Mouse (Mus musculus) hindbrain, embryonic 10.5 days (tissue): Measurements from ENCODE around the gene Magi2. TPM values are rescaled to one million over a fixed set of nuclear protein-coding genes. Genes with fewer than 3 reads are reported as not detected.

Experiments used
- DNase-seq: peaks from one replicate; pipeline ENCODE4 v3.0.0-alpha.2; 2017; ENCODE audit warnings: low spot score
- H3K27ac ChIP-seq: fragments of 300-500 bp; sonication (generic); 2 replicates; pipeline ENCODE4 v1.5.1; 2016; ENCODE audit warnings: mild to moderate bottlenecking, moderate library complexity
- H3K27me3 ChIP-seq: fragments of 300-500 bp; sonication (generic); 2 replicates; pipeline ENCODE4 v1.6.1; 2016; ENCODE audit warnings: mild to moderate bottlenecking; ENCODE audit not compliant: poor library complexity, insufficient read depth, severe bottlenecking
- H3K36me3 ChIP-seq: fragments of 300-500 bp; sonication (generic); 2 replicates; pipeline ENCODE4 v1.6.1; 2016; ENCODE audit warnings: mild to moderate bottlenecking, moderate library complexity
- H3K4me1 ChIP-seq: fragments of 300-500 bp; sonication (generic); replicated peaks from 2 replicates; pipeline ENCODE4 v1.6.1; 2016; ENCODE audit warnings: mild to moderate bottlenecking
- H3K4me3 ChIP-seq: fragments of 300-500 bp; sonication (generic); 2 replicates; pipeline ENCODE4 v1.5.1; 2016; ENCODE audit warnings: mild to moderate bottlenecking, moderate library complexity
- H3K9me3 ChIP-seq: fragments of 300-500 bp; sonication (generic); 2 replicates; pipeline ENCODE4 v1.6.1; 2016; ENCODE audit warnings: mild to moderate bottlenecking, moderate library complexity
- WGBS: fragments of 180-500 bp; shearing (Covaris S2); methylation state at CpG from one replicate; pipeline ENCODE4 v1.1.7; 2016; 5-methylcytosine and 5-hydroxymethylcytosine counted together
- polyA plus RNA-seq: library from polyadenylated mRNA; unstranded; fragments of >200 nt; fragmentation: Nextera tagmentation; extraction: Ambion mirVana; gene quantifications from 2 replicates; pipeline ENCODE4 v1.2.1, GENCODE M21; 2016

Magi2 gene
- polyA plus RNA-seq, 1 experiment from 2014 or later: 9.9 TPM

DNA sequence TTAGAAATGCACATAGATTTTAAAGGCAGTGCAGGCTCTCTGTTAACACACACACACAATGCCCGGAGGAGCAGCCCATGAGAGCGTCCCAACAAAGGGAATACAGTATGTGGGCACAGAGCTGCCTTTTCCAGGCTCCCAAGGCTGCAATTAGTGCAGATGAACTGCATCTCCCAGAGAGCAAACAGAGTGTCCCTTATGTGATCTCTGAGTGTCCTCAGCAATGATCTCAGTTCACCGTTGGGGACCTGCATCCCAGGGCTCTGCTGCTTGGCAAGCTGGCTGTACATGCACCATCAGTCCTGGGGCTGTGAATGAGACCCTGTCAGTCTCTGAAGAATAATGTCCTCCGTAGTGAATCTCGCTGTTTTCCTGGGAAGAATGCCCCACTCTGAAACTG, 969.9 kb downstream of the Magi2 start:
- WGBS: 61% methylated on average over 5 of the region's 5 CpGs
- DNase-seq: peak; percentile 2
- no peaks in the 10 kb centered on the region for H3K27me3 ChIP-seq
- 0 out of 2 replicates have a peak, but pooled peaks cover 4% of the 10 kb centered on the region for H3K4me1 ChIP-seq
- no peaks in the 10 kb centered on the region for H3K9me3 ChIP-seq
- H3K36me3 ChIP-seq: no peaks in the 10 kb centered on the region
- H3K4me3 ChIP-seq: no peak overlapping the region
- H3K27ac ChIP-seq: 0 out of 2 replicates have a peak overlapping the region, but pooled peaks have one; percentile 5

DNA sequence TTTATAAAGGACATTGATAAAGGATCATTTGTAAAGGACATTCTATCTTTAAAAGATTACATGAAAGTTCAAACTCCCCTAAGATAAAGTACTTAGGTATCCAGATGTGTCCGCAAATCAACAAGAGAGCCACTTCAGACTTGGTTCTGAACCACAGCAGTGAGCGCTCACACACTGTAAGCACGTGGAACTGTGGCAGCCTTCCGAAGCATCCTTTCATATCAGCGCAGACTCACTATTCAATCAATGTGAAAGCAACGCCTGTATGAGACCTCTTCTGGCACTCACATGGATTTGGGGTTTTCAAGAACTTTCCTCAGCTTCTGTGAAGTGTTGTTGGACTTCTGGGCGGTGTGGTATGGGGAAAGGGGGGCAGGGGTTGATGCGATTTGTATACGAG, 970.6 kb downstream of the Magi2 start:
- no peak overlapping the region for H3K4me3 ChIP-seq
- H3K36me3 ChIP-seq: no peaks in the 10 kb centered on the region
- DNase-seq: no peak
- 89% methylated on average over 9 of the region's 9 CpGs for WGBS
- no peak overlapping the region for H3K27ac ChIP-seq
- no peaks in the 10 kb centered on the region for H3K9me3 ChIP-seq
- no peaks in the 10 kb centered on the region for H3K27me3 ChIP-seq
- H3K4me1 ChIP-seq: 0 out of 2 replicates have a peak, but pooled peaks cover 4% of the 10 kb centered on the region

DNA sequence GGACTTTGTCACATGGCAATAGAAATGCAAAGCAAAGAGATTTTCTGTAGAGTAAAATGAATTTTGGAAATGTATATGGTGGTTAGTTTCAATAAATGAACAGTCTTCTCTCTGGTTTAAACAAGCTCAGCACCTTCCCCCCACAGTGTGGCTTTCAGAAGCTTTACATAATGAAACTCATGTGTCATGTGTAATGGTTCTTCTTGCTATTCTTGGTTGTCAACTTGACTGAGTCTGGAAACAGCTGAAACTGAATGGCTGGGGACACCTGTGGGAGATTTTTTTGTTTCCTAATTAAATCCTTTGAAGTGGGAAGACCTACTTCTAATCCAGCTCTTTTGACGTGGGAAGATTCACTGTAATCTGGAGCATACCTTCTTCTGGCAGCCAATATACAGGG, 974.5 kb downstream of the Magi2 start:
- H3K27ac ChIP-seq: no peak overlapping the region

DNA sequence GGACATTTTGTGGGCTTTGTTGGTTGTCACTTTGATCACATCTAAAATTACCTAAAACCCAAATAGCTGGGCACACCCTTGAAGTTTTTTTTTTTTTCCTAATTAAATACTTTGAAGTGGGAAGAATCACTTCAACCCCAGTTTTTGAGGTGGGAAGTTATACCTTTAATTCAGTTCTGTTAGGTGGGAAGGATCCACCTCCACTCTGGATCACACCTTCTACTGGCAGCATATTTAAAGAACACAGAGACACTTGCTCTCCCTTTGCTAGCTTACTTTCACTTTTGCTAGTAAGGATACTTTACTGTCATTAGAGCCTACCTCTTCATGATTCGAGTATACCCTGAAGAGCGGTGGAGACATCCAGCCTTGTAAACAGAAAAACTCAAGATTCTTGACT, 981.3 kb downstream of the Magi2 start:
- no peaks in the 10 kb centered on the region for H3K36me3 ChIP-seq

More for the DNA sequence above, 974.5 kb downstream of the Magi2 start:
- WGBS: 78% methylated on average over 1 of the region's 1 CpGs
- H3K4me3 ChIP-seq: no peak overlapping the region
- 0 out of 2 replicates have a peak, but pooled peaks cover 4% of the 10 kb centered on the region for H3K4me1 ChIP-seq
- H3K9me3 ChIP-seq: no peaks in the 10 kb centered on the region
- no peaks in the 10 kb centered on the region for H3K27me3 ChIP-seq
- H3K36me3 ChIP-seq: no peaks in the 10 kb centered on the region
- DNase-seq: no peak

DNA sequence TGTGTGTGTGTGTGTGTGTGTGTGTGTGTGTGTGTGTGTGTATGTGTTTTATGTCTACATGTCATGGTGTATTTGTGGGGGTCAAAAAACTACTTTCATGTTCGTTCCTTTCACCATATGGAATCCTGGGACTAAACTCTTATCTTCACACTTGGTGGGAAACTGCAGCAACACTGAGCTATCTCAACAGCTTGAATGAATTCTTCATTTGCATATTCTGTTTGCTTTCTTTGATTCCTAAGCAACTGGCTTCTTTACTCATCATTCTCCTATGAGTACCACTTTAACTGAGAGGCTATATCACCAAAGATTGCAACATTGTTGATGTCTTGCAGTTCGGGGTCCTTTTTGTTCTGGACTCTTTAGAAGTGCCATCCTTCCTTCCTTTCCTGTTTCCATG, 986.5 kb downstream of the Magi2 start:
- H3K9me3 ChIP-seq: no peaks in the 10 kb centered on the region
- DNase-seq: no peak

More for the DNA sequence above, 981.3 kb downstream of the Magi2 start:
- Histone ChIP-seq H3K4me1 (no peaks in the 10 kb centered on the region), H3K9me3 (no peaks in the 10 kb centered on the region), H3K4me3 (no peak overlapping the region), H3K27ac (no peak overlapping the region), H3K27me3 (no peaks in the 10 kb centered on the region)
- WGBS: 95% methylated on average over 2 of the region's 2 CpGs
- DNase-seq: no peak

DNA sequence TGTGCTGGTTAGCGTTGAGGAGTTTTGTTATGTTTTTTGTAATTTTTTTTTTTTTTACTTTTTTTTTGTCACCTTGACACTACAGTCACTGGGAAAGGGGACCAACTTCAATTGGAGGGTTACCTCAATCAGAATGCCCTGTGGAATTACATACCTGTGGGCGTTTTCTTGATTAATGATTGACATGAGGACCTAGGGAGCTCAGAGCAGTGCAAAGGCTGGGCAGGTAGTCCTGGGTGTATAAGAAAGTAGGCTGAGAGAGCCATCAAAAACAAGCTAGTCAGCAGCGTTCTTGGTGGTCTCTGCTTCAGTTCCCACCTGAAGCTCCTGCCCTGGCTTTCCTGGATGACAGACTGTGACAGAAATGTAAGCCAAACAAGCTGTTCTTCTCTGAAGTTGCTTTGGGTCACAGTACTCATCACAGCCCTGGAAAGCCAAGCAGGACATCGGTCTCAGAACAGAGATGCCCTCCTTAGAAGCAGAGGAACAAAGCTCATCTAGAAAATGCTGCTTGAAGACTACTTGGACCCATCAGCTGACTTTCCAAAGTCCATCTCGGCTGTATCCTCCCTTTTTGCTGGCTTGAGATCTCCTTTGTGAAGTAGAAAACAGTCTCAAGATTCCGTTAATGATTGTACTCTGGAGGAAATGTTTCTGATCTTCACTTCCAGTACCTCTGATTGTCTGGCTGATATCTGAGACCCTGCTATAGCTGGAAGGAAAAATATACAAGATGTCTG, 999.8 kb downstream of the Magi2 start:
- 89% methylated on average over 6 of the region's 6 CpGs for WGBS

More for the DNA sequence above, 986.5 kb downstream of the Magi2 start:
- 60% methylated on average over 2 of the region's 2 CpGs for WGBS
- no peaks in the 10 kb centered on the region for H3K27me3 ChIP-seq
- no peaks in the 10 kb centered on the region for H3K4me1 ChIP-seq
- no peaks in the 10 kb centered on the region for H3K36me3 ChIP-seq
- H3K27ac ChIP-seq: no peak overlapping the region
- no peak overlapping the region for H3K4me3 ChIP-seq

DNA sequence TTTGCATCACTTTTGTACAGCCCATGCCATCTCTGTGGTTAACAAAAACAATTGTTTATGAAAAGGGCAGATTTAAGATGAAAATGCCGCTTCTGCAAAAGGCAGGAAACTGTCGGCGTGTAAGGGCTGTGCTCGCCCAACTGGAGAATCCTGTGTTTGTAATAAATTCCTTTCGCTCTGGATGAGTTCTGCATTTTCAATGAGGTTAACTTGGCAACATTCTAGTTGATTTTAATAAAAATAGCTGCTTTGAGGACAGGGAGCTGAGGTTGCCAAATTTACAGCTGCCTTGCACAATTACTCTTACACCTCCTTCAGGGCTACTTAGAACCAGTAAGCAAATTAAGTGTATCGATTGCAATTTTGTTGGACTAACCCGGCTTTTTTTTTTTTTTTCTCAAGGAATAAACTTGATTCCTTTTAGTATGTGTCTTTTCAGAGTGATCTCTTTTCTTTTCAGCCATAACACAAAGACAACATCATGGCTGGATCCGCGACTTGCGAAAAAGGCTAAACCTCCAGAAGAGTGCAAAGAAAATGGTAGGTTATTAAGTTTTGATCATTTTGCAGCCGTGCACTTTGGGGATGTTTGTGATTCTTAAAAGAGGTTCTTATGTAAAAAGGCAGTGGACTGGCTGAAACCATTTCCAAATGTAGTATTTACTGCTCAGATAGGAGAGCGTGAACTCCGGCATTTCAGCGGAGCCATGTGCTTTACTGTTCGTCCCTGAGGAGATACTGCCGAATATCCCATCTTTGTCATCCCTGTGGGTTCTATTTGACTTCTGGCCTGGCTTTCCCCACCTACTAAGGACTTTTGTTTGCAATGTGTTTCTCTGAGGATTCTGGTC, 1001.3 kb downstream of the Magi2 start:
- no peaks in the 10 kb centered on the region for H3K27me3 ChIP-seq
- 75% methylated on average over 16 of the region's 16 CpGs for WGBS
- no peaks in the 10 kb centered on the region for H3K36me3 ChIP-seq
- H3K9me3 ChIP-seq: no peaks in the 10 kb centered on the region
- no peak for DNase-seq
- peak overlapping the region; percentile 56; the same call in 1 of the 2 replicates for H3K27ac ChIP-seq
- peaks cover 8% of the 10 kb centered on the region; the same call in 1 of the 2 replicates for H3K4me1 ChIP-seq
- peak overlapping the region; percentile 6; the same call in 1 of the 2 replicates for H3K4me3 ChIP-seq

More for the DNA sequence above, 999.8 kb downstream of the Magi2 start:
- Histone ChIP-seq H3K27me3 (no peaks in the 10 kb centered on the region), H3K4me1 (peaks cover 8% of the 10 kb centered on the region; the same call in 1 of the 2 replicates), H3K4me3 (no peak overlapping the region), H3K36me3 (no peaks in the 10 kb centered on the region), H3K27ac (no peak overlapping the region), H3K9me3 (no peaks in the 10 kb centered on the region)
- no peak for DNase-seq

DNA sequence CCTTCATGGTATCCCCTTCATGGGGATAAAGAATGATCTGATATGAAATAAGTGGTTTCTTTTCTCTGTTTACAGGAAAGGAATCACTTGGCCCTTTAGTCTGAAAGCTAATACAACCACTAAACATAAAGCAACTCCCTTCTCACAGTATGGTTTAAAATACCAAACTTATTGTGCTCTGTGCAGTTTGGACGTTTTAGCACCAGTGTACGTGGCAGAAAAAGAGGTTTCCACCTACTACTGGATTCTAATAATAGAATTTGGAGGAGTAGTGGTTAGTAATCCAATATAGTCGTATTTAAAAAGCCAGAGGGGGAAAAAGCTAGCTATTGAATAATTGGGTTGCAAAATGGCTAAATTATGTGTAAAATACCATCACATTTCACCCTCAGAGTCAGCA, 1005.1 kb downstream of the Magi2 start:
- H3K36me3 ChIP-seq: no peaks in the 10 kb centered on the region
- WGBS: 79% methylated on average over 3 of the region's 3 CpGs

DNA sequence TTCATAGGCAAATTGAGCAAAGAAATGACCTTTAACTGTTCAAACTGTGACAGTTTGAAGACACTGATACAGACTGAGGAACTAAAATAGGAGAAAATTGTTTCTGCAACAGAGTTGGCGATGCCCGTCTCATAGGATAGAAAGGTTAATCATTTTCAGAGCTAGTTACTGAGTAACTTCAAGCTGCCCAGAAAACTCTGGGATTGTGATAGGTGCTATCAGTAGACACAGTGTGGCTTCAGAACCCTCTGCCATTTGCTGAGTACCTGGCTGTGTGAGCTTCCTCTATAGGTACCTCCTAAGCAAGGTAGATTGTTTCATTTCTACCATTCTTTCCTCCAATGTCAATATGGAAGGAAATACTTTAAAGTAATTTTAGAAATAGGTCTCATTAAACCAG, 1014.7 kb downstream of the Magi2 start:
- H3K27me3 ChIP-seq: no peaks in the 10 kb centered on the region
- no peak overlapping the region for H3K4me3 ChIP-seq
- H3K36me3 ChIP-seq: no peaks in the 10 kb centered on the region
- no peaks in the 10 kb centered on the region for H3K9me3 ChIP-seq
- 88% methylated on average over 2 of the region's 2 CpGs for WGBS
- no peak overlapping the region for H3K27ac ChIP-seq
- no peaks in the 10 kb centered on the region for H3K4me1 ChIP-seq
- no peak for DNase-seq

More for the DNA sequence above, 1005.1 kb downstream of the Magi2 start:
- Histone ChIP-seq H3K27ac (no peak overlapping the region), H3K4me3 (no peak overlapping the region), H3K4me1 (peaks cover 8% of the 10 kb centered on the region; the same call in 1 of the 2 replicates), H3K27me3 (no peaks in the 10 kb centered on the region), H3K9me3 (no peaks in the 10 kb centered on the region)
- DNase-seq: no peak

DNA sequence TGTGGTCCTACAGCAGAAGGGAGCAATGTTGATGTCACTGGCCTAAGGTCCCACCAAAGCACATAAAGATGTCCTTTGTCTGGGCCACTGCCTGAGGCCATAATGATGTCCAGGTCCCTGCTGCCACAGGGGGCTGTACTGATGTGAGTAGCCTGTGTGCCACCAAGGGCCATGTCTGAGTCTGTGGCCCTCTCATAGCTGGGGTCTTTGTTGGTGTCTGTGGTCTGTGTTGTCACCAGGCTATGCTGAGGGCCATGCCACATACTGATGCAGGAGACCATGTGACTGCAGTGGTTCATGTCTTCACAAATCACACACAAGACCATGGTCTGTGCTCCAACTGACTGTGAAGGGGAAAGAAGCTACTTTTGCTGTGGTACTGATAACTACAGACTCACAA, 1015.7 kb downstream of the Magi2 start:
- Histone ChIP-seq H3K27me3 (no peaks in the 10 kb centered on the region), H3K9me3 (no peaks in the 10 kb centered on the region), H3K4me3 (no peak overlapping the region), H3K4me1 (no peaks in the 10 kb centered on the region), H3K27ac (no peak overlapping the region), H3K36me3 (no peaks in the 10 kb centered on the region)
- DNase-seq: no peak

DNA sequence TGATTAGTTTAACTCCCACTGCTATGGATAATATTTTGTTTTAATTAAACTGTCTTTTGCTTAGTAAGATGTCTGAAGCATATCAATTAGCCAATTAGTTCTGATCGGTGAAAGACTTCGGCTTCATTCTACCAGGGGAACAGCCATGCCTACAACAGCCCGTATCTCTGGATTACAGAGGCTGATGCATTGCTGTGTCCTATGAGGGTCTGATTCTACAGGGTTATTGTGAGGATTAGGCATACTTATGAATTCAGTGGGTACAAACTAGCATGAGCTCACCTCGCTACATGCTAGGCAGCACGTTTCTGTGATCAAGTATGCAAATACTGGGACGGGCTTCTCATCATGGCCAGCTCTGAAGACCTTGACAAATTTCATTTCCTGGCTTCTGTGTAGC, 1022.5 kb downstream of the Magi2 start:
- DNase-seq: no peak
- H3K36me3 ChIP-seq: no peaks in the 10 kb centered on the region
- no peaks in the 10 kb centered on the region for H3K4me1 ChIP-seq
- WGBS: 91% methylated on average over 6 of the region's 6 CpGs
- no peaks in the 10 kb centered on the region for H3K27me3 ChIP-seq
- no peak overlapping the region for H3K4me3 ChIP-seq
- no peak overlapping the region for H3K27ac ChIP-seq
- no peaks in the 10 kb centered on the region for H3K9me3 ChIP-seq

DNA sequence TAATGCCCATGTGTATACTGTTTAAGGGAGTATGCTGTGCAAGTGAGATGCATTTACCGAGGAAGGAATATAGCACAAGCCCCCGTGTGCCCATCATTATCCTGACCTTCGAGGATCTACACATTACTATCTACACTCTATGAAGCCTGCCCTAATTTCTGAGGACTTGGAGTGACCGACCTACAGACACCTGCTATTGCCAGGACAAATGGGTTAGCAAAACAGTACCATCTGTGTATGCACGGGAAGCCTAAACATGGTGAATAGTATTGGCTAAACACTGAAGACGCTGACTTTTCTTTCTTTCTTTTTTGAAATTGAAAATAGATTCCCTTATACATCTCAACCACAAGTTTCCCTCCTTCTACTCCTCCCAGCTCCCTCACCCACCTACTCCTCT, 1024.7 kb downstream of the Magi2 start:
- H3K4me1 ChIP-seq: 0 out of 2 replicates have a peak, but pooled peaks cover 4% of the 10 kb centered on the region
- H3K9me3 ChIP-seq: no peaks in the 10 kb centered on the region
- WGBS: 89% methylated on average over 6 of the region's 6 CpGs
- H3K27me3 ChIP-seq: no peaks in the 10 kb centered on the region
- DNase-seq: no peak
- H3K36me3 ChIP-seq: no peaks in the 10 kb centered on the region
- H3K4me3 ChIP-seq: no peak overlapping the region
- no peak overlapping the region for H3K27ac ChIP-seq
